Mouse (Mus musculus): ENCODE data around the gene Zfp599. TPM values are rescaled to one million over a fixed set of nuclear protein-coding genes. Genes with fewer than 3 reads are reported as not detected.

Gene Zfp599
- polyA plus RNA-seq, 1 experiment, result 0.18 TPM

GRCm38 (mm10) chr9:22224536-22225503 lies 34.9 kb downstream of the Zfp599 start:
- peaks cover 6% of the 10 kb centered on the region; the same call in 1 of the 2 replicates for H3K4me1 ChIP-seq
- TF ChIP-seq FLI1 (IDR thresholded peaks at IDR 0.05; ENCODE audit: low read length) (no peak), GATA1 (IDR thresholded peaks at IDR 0.05; ENCODE audit: borderline replicate concordance, low read length) (no peak)
- H3K36me3 ChIP-seq (replicated peaks; ENCODE audit: low read length), result peaks cover 9% of the 10 kb centered on the region
- H3K4me3 ChIP-seq (replicated peaks), result peak overlapping the region; percentile 99
- peaks cover 2% of the 10 kb centered on the region for H3K27me3 ChIP-seq (replicated peaks)
- no peaks in the 10 kb centered on the region for H3K9me3 ChIP-seq

GRCm38 (mm10) chr9:22224066-22224465 lies 35.6 kb downstream of the Zfp599 start:
- no peaks in the 10 kb centered on the region for H3K9me3 ChIP-seq
- H3K36me3 ChIP-seq (replicated peaks; ENCODE audit: low read length), result peaks cover 5% of the 10 kb centered on the region
- no peak overlapping the region for H3K4me3 ChIP-seq (replicated peaks)
- H3K27me3 ChIP-seq (replicated peaks), result peaks cover 5% of the 10 kb centered on the region
- H3K4me1 ChIP-seq, result peaks cover 6% of the 10 kb centered on the region; the same call in 1 of the 2 replicates
- no peak for TF ChIP-seq GATA1 (IDR thresholded peaks at IDR 0.05; ENCODE audit: borderline replicate concordance, low read length)
- no peak for TF ChIP-seq FLI1 (IDR thresholded peaks at IDR 0.05; ENCODE audit: low read length)

DNA sequence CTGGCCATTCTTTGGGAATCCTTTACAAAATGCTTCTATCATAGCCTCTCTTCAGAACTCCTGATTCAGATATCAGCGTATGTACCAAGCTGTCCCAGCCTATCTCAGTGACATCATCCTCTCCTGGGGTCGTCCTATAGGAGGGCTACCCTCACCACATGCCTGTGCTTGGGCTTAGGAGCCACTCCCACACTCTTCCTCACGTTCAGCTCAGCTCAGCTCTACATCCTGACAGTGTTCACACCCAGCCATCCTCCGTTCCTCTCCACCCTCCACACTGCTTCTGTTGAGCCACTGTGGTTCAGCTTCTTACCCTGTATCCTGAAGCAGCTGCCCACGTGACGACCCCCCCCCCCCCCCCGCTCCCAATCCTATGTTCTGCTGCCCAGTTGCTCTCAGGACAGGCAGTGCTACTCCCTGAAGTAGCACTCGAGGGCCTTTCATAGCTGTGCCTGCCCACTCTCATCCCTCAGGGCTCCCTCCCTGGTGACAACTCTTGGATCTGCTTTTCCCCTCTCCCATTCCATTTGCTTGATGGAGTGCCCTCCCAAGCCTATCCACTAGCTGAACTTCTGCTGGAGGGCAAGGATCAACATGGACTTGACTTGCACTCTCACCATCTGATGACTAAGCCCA lies 41.7 kb downstream of the Zfp599 start:
- Histone ChIP-seq H3K4me1 (peaks cover 8% of the 10 kb centered on the region; the same call in 1 of the 2 replicates), H3K9me3 (no peaks in the 10 kb centered on the region), H3K27me3 (replicated peaks) (peaks cover 21% of the 10 kb centered on the region), H3K36me3 (replicated peaks; ENCODE audit: low read length) (no peaks in the 10 kb centered on the region), H3K4me3 (replicated peaks) (peak overlapping the region; percentile 3)
- no peak for TF ChIP-seq GATA1 (IDR thresholded peaks at IDR 0.05; ENCODE audit: borderline replicate concordance, low read length)
- TF ChIP-seq FLI1 (IDR thresholded peaks at IDR 0.05; ENCODE audit: low read length), result no peak

DNA sequence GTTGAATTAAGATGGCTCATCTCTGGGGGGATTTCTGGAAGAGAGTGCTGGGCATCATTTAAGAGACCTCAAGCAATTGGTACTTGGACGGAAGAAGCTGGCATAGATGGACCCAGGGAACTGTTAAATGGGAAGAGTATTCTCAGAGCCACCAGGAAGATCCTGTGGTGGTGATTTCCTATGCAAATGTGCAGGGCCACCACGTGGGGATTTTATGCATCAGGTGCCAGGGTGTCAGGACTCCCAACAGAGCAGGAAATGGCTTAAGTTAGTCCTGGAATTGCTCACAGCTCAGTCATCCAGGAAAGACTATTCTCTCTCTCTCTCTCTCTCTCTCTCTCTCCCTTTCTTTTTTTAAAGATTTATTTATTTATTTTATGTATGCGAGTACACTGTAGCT lies 43.0 kb downstream of the Zfp599 start:
- Histone ChIP-seq H3K9me3 (no peaks in the 10 kb centered on the region), H3K36me3 (replicated peaks; ENCODE audit: low read length) (no peaks in the 10 kb centered on the region), H3K4me1 (peaks cover 8% of the 10 kb centered on the region; the same call in 1 of the 2 replicates), H3K4me3 (replicated peaks) (no peak overlapping the region), H3K27me3 (replicated peaks) (peaks cover 21% of the 10 kb centered on the region)
- no peak for TF ChIP-seq FLI1 (IDR thresholded peaks at IDR 0.05; ENCODE audit: low read length)
- TF ChIP-seq GATA1 (IDR thresholded peaks at IDR 0.05; ENCODE audit: borderline replicate concordance, low read length), result no peak

GRCm38 (mm10) chr9:22214549-22214948 lies 45.1 kb downstream of the Zfp599 start:
- Histone ChIP-seq H3K36me3 (replicated peaks; ENCODE audit: low read length) (no peaks in the 10 kb centered on the region), H3K9me3 (no peaks in the 10 kb centered on the region), H3K4me3 (replicated peaks) (no peak overlapping the region), H3K4me1 (peaks cover 8% of the 10 kb centered on the region; the same call in 1 of the 2 replicates), H3K27me3 (replicated peaks) (peaks cover 19% of the 10 kb centered on the region)
- TF ChIP-seq FLI1 (IDR thresholded peaks at IDR 0.05; ENCODE audit: low read length) (no peak), GATA1 (IDR thresholded peaks at IDR 0.05; ENCODE audit: borderline replicate concordance, low read length) (no peak)

GRCm38 (mm10) chr9:22213785-22214194 lies 45.9 kb downstream of the Zfp599 start:
- no peak overlapping the region for H3K4me3 ChIP-seq (replicated peaks)
- no peaks in the 10 kb centered on the region for H3K36me3 ChIP-seq (replicated peaks; ENCODE audit: low read length)
- H3K9me3 ChIP-seq, result no peaks in the 10 kb centered on the region
- peaks cover 8% of the 10 kb centered on the region; the same call in 1 of the 2 replicates for H3K4me1 ChIP-seq
- peaks cover 15% of the 10 kb centered on the region for H3K27me3 ChIP-seq (replicated peaks)
- TF ChIP-seq GATA1 (IDR thresholded peaks at IDR 0.05; ENCODE audit: borderline replicate concordance, low read length) (no peak), FLI1 (IDR thresholded peaks at IDR 0.05; ENCODE audit: low read length) (no peak)

Other genes starting within 250 kb of the Zfp599 start
- gene Elavl3, start 207.9 kb downstream of the Zfp599 start, polyA plus RNA-seq (2012; ENCODE audit: insufficient read depth, low replicate concordance), result 0.21 TPM in 1 of 2 replicates, not detected in the other
- gene Gm49318, start 188.6 kb downstream of the Zfp599 start, polyA plus RNA-seq (2012; ENCODE audit: insufficient read depth, low replicate concordance), result not detected in 2 replicates
- gene Zfp653, start 188.5 kb downstream of the Zfp599 start, polyA plus RNA-seq (2012; ENCODE audit: insufficient read depth, low replicate concordance), result 10.8 and 17.6 TPM in 2 replicates
- gene Ecsit, start 174.5 kb downstream of the Zfp599 start, polyA plus RNA-seq (2012; ENCODE audit: insufficient read depth, low replicate concordance), result 7.2 and 16.8 TPM in 2 replicates
- gene Cnn1, start 160.7 kb downstream of the Zfp599 start, polyA plus RNA-seq (2012; ENCODE audit: insufficient read depth, low replicate concordance), result not detected in 2 replicates
- 75.4 and 147 TPM in 2 replicates for gene Elof1, start 142.7 kb downstream of the Zfp599 start, polyA plus RNA-seq (2012; ENCODE audit: insufficient read depth, low replicate concordance)
- gene Acp5, start 124.2 kb downstream of the Zfp599 start, polyA plus RNA-seq (2012; ENCODE audit: insufficient read depth, low replicate concordance), result 7.4 and 23.8 TPM in 2 replicates
- gene Pigyl, start 103.0 kb downstream of the Zfp599 start, polyA plus RNA-seq (2012; ENCODE audit: insufficient read depth, low replicate concordance), result 28.4 TPM in 1 of 2 replicates, not detected in the other
- not detected in 2 replicates for gene Zfp872, start 71.8 kb downstream of the Zfp599 start, polyA plus RNA-seq (2012; ENCODE audit: insufficient read depth, low replicate concordance)
- 2.1 and 3.1 TPM in 2 replicates for gene Zfp809, start 34.2 kb downstream of the Zfp599 start, polyA plus RNA-seq (2012; ENCODE audit: insufficient read depth, low replicate concordance)
- 1.2 TPM in 1 of 2 replicates, not detected in the other for gene Zfp810, start 47.8 kb upstream of the Zfp599 start, polyA plus RNA-seq (2012; ENCODE audit: insufficient read depth, low replicate concordance)
- 0.47 and 0.89 TPM in 2 replicates for gene Anln, start 129.3 kb upstream of the Zfp599 start, polyA plus RNA-seq (2012; ENCODE audit: insufficient read depth, low replicate concordance)
- gene 9530077C05Rik, start 151.6 kb upstream of the Zfp599 start, polyA plus RNA-seq (2012; ENCODE audit: insufficient read depth, low replicate concordance), result not detected in 2 replicates
- gene Gm17545, start 194.4 kb upstream of the Zfp599 start, polyA plus RNA-seq (2012; ENCODE audit: insufficient read depth, low replicate concordance), result not detected in 2 replicates
- gene Rp9, start 209.8 kb upstream of the Zfp599 start, polyA plus RNA-seq (2012; ENCODE audit: insufficient read depth, low replicate concordance), result 29.7 and 44.5 TPM in 2 replicates
- 2.3 TPM in 1 of 2 replicates, not detected in the other for gene Bbs9, start 215.8 kb upstream of the Zfp599 start, polyA plus RNA-seq (2012; ENCODE audit: insufficient read depth, low replicate concordance)

Measured in megakaryocyte, embryonic 14.5 days (primary cell).